Mouse (Mus musculus) common myeloid progenitor, adult 5-6 weeks (primary cell): Measurements from ENCODE around the gene Ccdc91. TPM values are rescaled to one million over a fixed set of nuclear protein-coding genes. Genes with fewer than 3 reads are reported as not detected.
A peak's percentile ranks its signal among the peaks of the same experiment; 100 is the strongest.

Experiments used
- ATAC-seq: replicated peaks from 2 replicates; pipeline ENCODE4 v1.8.0; 2016; ENCODE audit warnings: low read depth, mild to moderate bottlenecking, moderate TSS enrichment, inconsistent platforms; ENCODE audit not compliant: poor library complexity, severe bottlenecking
- total RNA-seq: library from RNA; stranded (forward); fragments of 200-1000, 187-1606 nt; gene quantifications from 2 replicates; pipeline ENCODE4 v1.2.3, GENCODE M21; 2017

Ccdc91 gene
- total RNA-seq, 1 experiment from 2014 or later: 26.0 TPM

DNA sequence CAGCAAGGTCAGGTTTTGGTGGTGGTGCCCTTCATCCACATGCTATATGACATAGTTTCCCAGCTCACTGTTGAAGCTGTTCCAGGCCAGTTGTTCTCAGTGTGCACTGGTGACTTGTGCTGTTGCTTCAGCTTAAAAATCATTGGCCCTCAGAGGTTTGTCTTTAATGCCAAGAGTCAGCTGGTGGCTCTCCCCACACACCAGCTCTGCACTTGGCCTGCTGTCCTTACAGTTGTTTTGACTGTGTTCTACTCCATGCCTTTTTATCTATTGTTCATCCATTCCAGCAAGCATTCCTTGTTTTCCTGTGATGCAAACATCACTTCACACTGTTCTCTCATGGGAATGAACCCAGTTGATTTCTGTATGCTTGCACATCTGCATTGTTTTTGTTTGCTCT, 84.8 kb downstream of the Ccdc91 start:
- no peak for ATAC-seq

DNA sequence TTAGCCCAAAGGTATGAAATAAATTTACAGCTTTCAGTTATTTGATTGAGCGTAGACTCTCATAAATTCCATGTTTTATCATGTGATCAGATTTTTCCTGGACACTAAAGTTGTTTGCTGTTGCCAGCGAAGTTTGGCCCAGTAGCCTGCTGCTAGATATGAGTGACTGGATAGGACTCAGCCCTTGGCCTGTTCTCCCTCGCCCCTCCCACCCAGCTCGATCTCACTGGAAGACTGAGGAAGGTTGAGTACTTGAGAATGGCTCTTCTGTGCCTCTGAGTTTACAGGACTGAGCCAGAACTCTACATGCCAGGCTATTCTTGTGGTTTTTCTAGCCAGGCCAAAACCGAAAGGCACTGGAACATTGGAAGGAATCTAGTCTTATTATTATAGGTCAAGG, 93.6 kb downstream of the Ccdc91 start:
- no peak for ATAC-seq

DNA sequence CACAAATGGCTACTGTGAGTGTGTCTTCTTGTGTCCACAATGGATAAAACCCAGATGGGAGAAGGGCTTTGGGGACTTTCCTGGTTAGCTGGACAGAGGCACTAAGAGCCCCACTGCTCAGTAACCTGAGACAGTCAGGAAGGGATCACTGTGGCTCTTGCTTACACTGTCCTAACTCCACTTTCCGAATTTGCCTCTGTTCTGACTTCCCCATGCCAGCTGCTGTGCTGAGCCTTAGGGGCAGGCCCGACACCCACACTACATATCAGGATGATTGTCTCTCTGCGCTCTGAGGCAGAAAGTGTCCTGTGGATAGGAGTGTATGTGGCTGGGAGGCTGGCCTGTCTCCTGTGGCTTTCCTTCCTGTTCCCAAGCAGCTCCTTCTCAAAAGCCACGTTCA, 97.5 kb downstream of the Ccdc91 start:
- ATAC-seq: peak; percentile 40; the same call in 1 of the 2 replicates

DNA sequence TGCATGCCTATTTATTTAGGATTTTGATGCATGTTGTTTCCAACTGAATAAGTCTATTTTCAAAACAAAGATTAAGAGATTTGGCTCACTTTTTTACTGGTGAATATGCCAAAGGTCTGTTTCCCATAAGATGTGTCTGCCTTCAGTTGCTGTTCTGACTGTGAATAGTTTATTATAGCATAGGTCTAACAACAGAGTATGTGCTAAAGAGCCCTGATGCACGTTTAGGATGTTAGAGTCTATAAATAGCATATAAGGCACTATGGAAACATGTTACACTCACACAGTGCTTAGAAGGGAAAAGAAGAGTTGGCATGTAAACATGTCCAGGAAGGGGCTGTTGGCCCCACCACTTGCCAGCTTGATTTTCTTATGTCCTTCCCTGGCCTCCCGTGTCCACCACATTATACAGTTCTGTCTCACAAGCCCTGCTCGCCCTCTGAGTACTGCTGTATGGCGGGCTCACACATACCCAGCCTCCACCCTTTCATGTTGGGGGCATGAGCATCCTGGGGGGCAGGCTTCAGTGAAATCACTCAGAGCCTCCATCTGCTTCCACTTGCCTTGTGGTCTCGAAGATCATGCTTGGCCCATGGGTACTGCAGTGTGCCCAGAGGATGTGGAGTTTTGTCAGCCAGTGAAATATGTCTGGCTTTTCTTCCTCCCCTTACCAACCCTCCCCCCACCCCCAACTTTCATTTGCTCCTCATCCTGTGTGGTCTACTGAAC, 99.0 kb downstream of the Ccdc91 start:
- peak; percentile 77 for ATAC-seq

GRCm38 (mm10) chr6:147575183-147575784, 99.7 kb downstream of the Ccdc91 start:
- ATAC-seq: no peak

DNA sequence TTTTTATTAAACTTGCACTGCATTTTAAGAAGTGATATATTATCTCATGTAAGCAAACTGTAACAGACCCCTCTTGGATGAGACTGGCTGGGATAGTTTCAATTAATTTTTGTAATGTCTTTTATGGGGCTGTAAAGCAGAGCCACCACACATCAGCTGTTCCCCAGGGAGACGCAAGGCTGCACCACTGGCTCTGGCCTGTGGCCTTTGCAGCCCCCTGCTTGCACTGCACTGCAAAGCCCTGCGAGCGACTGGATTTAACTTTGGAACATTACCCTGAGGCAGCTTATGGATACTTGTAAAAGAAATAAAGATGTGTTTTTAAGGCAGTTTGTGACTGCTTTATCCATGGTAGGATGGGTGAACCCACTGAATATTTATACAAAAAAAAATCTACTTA, 112.0 kb downstream of the Ccdc91 start:
- ATAC-seq: no peak

DNA sequence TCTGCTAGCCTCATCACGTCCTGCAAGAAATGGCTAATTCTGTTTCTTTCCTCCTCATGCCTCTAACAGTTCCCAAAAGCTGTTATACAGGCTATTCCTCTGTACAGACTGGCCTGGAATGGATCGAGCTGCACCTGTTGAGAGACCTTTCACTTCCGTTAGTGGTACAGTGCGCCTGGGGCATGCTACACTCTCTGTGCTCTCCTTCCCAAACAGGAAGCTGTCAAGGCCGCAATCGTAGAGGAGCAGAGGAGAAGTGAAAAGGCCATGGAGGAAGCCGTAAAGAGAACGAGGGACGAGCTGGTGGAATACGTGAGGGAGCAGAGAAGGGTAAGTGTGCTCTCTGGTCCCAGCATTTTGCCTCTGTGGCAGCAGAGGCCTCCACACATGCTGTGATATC, 131.0 kb downstream of the Ccdc91 start:
- peak; percentile 82 for ATAC-seq

DNA sequence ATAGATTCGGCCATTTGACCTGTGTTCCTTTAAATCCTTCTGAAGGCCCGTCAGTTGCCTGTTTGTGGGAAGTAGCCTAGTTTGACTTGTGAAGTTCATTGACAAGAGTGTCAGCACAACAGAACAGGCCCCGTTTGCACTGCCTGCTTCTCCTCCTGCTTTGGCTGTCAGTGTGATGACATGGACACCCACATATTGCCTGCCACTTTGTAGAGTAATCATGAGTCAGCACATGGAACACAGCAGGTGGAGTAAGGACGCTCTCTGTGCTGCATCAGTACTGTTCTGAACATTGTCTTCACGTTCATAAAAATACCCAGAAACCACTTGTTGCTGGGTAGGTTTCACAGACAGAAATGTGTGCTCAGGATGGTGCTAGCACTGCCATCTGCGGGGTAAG, 132.0 kb downstream of the Ccdc91 start:
- no peak for ATAC-seq

GRCm38 (mm10) chr6:147615306-147615705, 139.7 kb downstream of the Ccdc91 start:
- no peak for ATAC-seq

GRCm38 (mm10) chr6:147623142-147623541, 147.5 kb downstream of the Ccdc91 start:
- peak; percentile 73; the same call in 1 of the 2 replicates for ATAC-seq

DNA sequence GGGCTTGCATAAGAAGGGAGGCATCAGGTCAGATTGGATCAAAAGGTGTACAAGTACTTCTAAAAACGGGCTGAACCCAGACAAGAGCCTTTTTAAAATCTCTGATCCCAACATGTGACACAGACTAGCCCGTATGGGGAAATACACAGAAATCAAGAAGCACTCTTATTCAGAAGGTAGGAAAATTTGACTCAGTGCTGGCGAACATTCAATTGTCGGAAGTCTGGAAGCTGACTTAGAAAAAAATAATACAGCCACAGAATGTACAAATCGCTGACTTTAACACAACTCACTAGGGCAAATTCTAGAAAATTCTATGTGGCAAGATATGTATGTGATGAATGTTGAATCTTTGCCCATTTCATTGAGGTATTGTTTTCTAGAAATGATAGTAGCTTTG, 160.8 kb downstream of the Ccdc91 start:
- ATAC-seq: no peak

DNA sequence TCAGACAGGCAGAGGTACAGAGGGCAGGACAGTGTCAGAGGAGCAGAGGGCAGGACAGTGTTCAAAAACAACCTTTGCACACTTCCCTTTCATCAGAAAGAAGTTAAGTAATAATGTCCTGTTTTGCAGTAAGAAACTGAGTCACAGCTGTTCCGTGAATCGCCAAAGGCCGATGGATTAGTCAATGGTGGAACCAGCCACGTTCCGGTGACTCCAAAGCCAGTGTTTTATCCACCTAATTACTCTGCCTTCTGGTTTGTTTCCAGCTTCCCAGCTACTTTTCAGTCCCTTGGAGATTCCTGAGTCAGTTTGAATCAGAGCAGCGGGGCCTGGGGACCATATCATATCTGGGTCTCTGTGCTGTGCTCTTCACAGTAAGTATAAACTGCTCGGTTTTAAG, 168.2 kb downstream of the Ccdc91 start:
- ATAC-seq: no peak

DNA sequence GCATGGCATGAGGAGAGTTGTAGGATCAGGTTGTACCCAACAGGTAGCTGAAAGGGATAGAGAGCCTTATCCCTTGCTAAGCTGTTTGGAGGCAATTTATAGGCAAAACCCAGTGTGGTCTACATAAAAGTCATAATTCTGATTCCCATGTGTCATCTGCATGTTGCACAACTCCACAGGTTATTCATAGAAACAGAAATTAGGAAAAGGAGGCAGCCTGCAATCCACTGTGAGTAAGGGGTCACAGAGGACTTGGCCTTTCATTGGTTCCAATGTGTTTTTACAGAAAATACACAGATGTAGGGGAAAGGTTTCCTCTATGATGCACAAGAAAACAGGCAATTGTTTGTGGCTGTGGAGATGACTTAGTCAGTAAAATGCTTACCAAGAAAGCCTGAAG, 168.8 kb downstream of the Ccdc91 start:
- no peak for ATAC-seq

DNA sequence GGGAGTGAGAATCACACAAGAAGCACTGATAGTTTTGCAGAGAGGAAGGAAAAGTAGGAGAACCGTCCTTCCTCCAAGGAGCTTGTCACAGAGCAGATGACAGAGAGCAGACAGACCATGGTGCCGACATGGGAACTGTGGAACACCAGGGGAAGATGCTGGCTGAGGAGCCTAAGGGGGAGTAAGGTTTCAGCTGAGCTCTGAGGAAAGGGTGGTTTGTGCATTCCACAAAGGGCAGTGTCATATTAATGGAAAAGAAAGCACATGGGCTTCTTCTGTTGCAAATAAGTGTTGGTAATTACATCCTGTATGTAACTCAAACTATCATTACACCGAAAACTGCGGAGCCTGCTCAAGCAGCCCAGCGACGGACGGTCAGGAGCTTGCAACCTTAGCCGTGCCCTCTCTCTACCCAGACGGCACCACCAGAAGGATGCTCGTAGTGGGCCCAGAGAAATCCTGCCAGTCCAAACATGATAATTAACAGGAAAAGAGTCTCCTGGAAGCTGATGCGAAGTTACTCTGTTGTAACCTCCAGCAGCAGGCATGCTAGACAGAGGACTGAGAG, 170.9 kb downstream of the Ccdc91 start:
- no peak for ATAC-seq

DNA sequence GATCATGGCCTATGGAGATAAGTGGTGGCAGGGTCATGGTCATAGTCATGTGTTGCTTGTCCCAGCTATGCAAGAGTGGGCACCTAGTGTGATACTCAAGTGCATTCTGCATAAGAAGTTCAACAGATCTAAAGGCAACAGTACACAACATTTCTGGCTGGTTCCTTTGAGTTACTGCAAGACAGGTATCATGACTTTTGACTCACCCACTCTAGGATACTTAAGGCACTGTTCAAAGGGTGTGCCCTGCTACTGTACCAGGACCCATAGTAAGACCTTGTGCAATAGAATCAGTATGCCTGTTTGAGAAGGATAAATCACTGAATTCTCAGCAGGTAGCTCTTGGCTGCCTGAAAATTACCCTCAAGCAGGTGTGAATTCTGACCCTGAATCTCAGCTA, 182.4 kb downstream of the Ccdc91 start:
- ATAC-seq: no peak

DNA sequence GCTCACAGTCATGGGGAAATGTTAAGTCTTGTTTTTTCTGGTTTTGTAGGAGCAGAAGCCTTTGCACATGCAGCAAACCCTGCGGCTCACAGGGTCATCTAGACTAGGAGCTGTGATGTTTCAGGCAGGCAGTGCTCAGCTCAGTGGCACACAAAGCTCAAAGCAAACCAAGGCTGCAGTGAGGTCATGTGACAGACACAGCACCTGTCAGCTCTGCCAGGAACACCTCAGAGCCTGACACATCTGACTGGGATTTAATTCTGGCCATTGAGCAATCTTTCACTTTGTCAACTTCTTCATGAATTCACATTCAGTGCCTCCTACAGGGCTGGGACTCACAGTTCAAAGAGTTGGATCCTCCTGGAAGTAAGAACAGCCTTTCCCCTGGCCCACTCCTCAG, 185.1 kb downstream of the Ccdc91 start:
- no peak for ATAC-seq

- no peak for ATAC-seq
Observed at GRCm38 (mm10) chr6:147661841-147662240, 186.2 kb downstream of the Ccdc91 start.

DNA sequence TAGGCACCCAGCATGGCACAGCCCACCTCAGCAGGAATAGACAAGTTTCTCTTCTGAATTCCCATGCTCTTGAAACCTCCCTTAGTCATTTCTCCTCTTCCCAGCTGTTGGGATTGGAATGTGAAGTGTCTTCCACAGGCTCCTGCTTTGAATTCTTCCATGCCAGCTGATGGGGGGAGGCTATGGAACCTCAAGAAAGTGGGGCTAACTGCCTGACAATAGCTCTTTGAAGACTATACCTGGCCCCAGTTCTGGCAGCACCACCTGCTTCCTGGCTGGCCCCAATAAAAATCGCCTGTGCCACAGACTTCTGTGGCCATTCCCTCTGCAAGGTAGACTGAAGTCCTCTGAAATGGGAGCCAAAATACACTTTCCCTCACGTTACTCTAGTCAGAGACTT, 187.0 kb downstream of the Ccdc91 start:
- no peak for ATAC-seq

- ATAC-seq: peak; percentile 87
Observed at GRCm38 (mm10) chr6:147664339-147664738, 188.7 kb downstream of the Ccdc91 start.

GRCm38 (mm10) chr6:147671366-147671765, 195.7 kb downstream of the Ccdc91 start:
- ATAC-seq: no peak

DNA sequence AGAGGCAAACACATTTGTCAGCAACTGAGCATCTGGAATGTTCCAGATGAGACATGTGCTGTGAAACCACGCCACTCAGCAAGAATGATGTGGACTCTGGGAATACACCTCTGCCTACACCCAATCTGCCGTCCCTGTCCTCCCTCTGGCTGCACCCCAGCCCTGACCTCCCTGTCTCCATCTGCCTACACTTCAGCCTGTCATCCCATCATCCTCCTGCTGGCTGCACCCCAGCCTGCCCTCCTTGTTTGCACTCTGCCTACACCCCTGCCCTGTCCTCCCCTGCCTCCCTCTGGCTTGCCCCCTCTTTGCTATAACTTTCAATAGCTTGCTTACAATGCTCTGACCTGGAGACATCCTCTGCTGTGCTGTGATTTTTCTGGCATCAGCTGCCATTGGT, 196.9 kb downstream of the Ccdc91 start:
- ATAC-seq: no peak
